Mouse (Mus musculus) testis, adult 2 months (tissue): Measurements from ENCODE around the gene Rbm20.

ENCODE experiments used
- CTCF ChIP-seq: fragments of 200-500 bp; IDR thresholded peaks from 2 replicates; pipeline ENCODE4 v1.5.1; 2012; ENCODE audit warnings: low read depth, mild to moderate bottlenecking, inconsistent platforms, low read length, moderate library complexity; ENCODE audit not compliant: control insufficient read depth, insufficient read depth, insufficient replicate concordance
- POLR2A ChIP-seq: fragments of 200-500 bp; IDR thresholded peaks from 2 replicates; pipeline ENCODE4 v1.6.1; 2012; ENCODE audit warnings: low read depth, mild to moderate bottlenecking, inconsistent platforms, low read length, moderate library complexity; ENCODE audit not compliant: control insufficient read depth

DNA sequence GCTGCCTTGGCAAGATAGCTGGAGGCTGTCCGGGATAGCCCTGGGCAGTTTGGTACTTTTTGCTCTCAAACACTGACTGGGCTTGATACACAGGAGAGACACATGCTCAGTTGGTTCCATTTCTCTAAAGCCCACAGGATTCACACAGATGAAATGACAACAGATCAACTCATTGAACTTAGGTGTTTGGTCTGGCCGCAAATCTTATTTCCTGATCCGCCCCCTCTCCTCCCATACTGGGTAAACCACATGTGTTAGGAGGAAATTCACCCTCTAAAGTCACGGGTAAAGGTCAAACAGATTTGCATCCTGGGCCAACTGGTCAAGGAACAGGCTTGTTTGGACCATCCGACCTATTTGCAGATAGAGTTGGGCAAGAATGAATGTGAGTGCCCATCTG is 212.4 kb downstream of the Rbm20 start:
- no peak for TF ChIP-seq POLR2A
- no peak for TF ChIP-seq CTCF
